Mouse (Mus musculus) testis, adult 2 months (tissue): Measurements from ENCODE around the gene Man1c1.

Experiments
- CTCF ChIP-seq: fragments of 200-500 bp; IDR thresholded peaks from 2 replicates; pipeline ENCODE4 v1.5.1; 2012; ENCODE audit warnings: low read depth, mild to moderate bottlenecking, inconsistent platforms, low read length, moderate library complexity; ENCODE audit not compliant: control insufficient read depth, insufficient read depth, insufficient replicate concordance
- POLR2A ChIP-seq: fragments of 200-500 bp; IDR thresholded peaks from 2 replicates; pipeline ENCODE4 v1.6.1; 2012; ENCODE audit warnings: low read depth, mild to moderate bottlenecking, inconsistent platforms, low read length, moderate library complexity; ENCODE audit not compliant: control insufficient read depth

GRCm38 (mm10) chr4:134610616-134611015 is 93.5 kb downstream of the Man1c1 start:
- TF ChIP-seq POLR2A, result no peak
- no peak for TF ChIP-seq CTCF
